Mouse (Mus musculus) CH12.LX (cell line): ENCODE data around the gene Rasal1. TPM values are rescaled to one million over a fixed set of nuclear protein-coding genes. Genes with fewer than 3 reads are reported as not detected.
A peak's percentile ranks its signal among the peaks of the same experiment; 100 is the strongest.

ENCODE experiments used
- DNase-seq: peaks from one replicate; pipeline ENCODE4 v3.0.0-alpha.2; 2013; ENCODE audit errors: extremely low read depth
- H3K27ac ChIP-seq: 2 replicates; pipeline ENCODE4 v1.5.1; 2012; ENCODE audit warnings: low read depth, mild to moderate bottlenecking, control low read depth, moderate library complexity; ENCODE audit not compliant: insufficient read depth
- H3K27me3 ChIP-seq: replicated peaks from 2 replicates; pipeline ENCODE3; 2012; ENCODE audit warnings: inconsistent platforms
- H3K36me3 ChIP-seq, 2 experiments: replicated peaks in 1 of 2; 2 replicates each; pipeline versions ENCODE3 to v1.6.1; 2012; ENCODE audit warnings: inconsistent platforms in 1 of 2, low read length in 1 of 2, mild to moderate bottlenecking in 1 of 2, mixed read lengths in 1 of 2, moderate library complexity in 1 of 2; ENCODE audit not compliant: control insufficient read depth in 1 of 2, insufficient read depth in 1 of 2
- H3K4me1 ChIP-seq, 2 experiments: 2 replicates each; pipeline ENCODE4 v1.6.1; 2012; ENCODE audit warnings: inconsistent platforms in 1 of 2, moderate library complexity in 1 of 2; ENCODE audit not compliant: insufficient read depth in 2 of 2, control insufficient read depth in 1 of 2
- H3K4me2 ChIP-seq: 2 replicates; pipeline ENCODE4 v1.6.1; 2012; ENCODE audit warnings: low read depth, mild to moderate bottlenecking, control low read depth; ENCODE audit not compliant: poor library complexity, insufficient read depth, severe bottlenecking
- H3K4me3 ChIP-seq, 3 experiments: fragments of 150-350 bp in 1 of 3; sonication (generic) in 1 of 3; replicated peaks in 1 of 3; 2 replicates each; pipeline versions ENCODE3 to v1.5.1; 2011 to 2012; ENCODE audit warnings: low read depth in 2 of 3, low read length in 2 of 3, mild to moderate bottlenecking in 2 of 3, moderate library complexity in 2 of 3, control low read depth in 1 of 3, improper control_type of control experiment in 1 of 3, inconsistent platforms in 1 of 3, mixed read lengths in 1 of 3; ENCODE audit not compliant: poor library complexity in 1 of 3
- H3K79me2 ChIP-seq: replicated peaks from 2 replicates; pipeline ENCODE4 v1.6.1; 2012; ENCODE audit warnings: mild to moderate bottlenecking, moderate library complexity; ENCODE audit not compliant: control insufficient read depth, poor library complexity, insufficient read depth, severe bottlenecking; ENCODE audit errors: extremely low read depth
- H3K9ac ChIP-seq: 2 replicates; pipeline ENCODE4 v1.6.1; 2012; ENCODE audit warnings: low read depth, mild to moderate bottlenecking, control low read depth, moderate library complexity; ENCODE audit not compliant: insufficient read depth
- H3K9me3 ChIP-seq: replicated peaks from 2 replicates; pipeline ENCODE3; 2012; ENCODE audit warnings: low read length, inconsistent platforms, mixed read lengths
- BHLHE40 ChIP-seq: IDR thresholded peaks from 2 replicates; pipeline ENCODE4 v1.6.1; 2011; ENCODE audit warnings: mild to moderate bottlenecking, low read depth, low read length, improper control_type of control experiment
- CHD2 ChIP-seq: IDR thresholded peaks from 2 replicates; pipeline ENCODE4 v1.6.1; 2011; ENCODE audit warnings: low read length, improper control_type of control experiment
- E2F4 ChIP-seq: IDR thresholded peaks from 2 replicates; pipeline ENCODE4 v1.6.1; 2011; ENCODE audit warnings: low read depth, low read length, improper control_type of control experiment; ENCODE audit not compliant: insufficient replicate concordance
- ELF1 ChIP-seq: IDR thresholded peaks from 2 replicates; pipeline ENCODE4 v1.6.1; 2014; ENCODE audit warnings: low read depth, mild to moderate bottlenecking, inconsistent platforms, low read length, improper control_type of control experiment
- EP300 ChIP-seq: IDR thresholded peaks from 2 replicates; pipeline ENCODE4 v1.6.1; 2011; ENCODE audit warnings: low read length, improper control_type of control experiment
- ETS1 ChIP-seq: conservative IDR thresholded peaks from 2 replicates; pipeline ENCODE4 v1.6.1; 2012; ENCODE audit warnings: low read depth, mild to moderate bottlenecking, inconsistent platforms, low read length, improper control_type of control experiment, moderate library complexity
- HCFC1 ChIP-seq: IDR thresholded peaks from 2 replicates; pipeline ENCODE4 v1.6.1; 2012; ENCODE audit warnings: low read depth, mild to moderate bottlenecking, inconsistent platforms, low read length, improper control_type of control experiment
- IRF4 ChIP-seq: IDR thresholded peaks from 2 replicates; pipeline ENCODE4 v1.6.1; 2014; ENCODE audit warnings: low read depth, mild to moderate bottlenecking, inconsistent platforms, low read length, improper control_type of control experiment
- JUN ChIP-seq: IDR thresholded peaks from 2 replicates; pipeline ENCODE4 v1.6.1; 2011; ENCODE audit warnings: low read depth, mild to moderate bottlenecking, low read length, improper control_type of control experiment, moderate library complexity; ENCODE audit not compliant: insufficient read depth
- JUND ChIP-seq: conservative IDR thresholded peaks from 2 replicates; pipeline ENCODE4 v1.6.1; 2011; ENCODE audit warnings: low read depth, low read length, improper control_type of control experiment
- KAT2A ChIP-seq: IDR thresholded peaks from 2 replicates; pipeline ENCODE4 v1.6.1; 2012; ENCODE audit warnings: low read length, improper control_type of control experiment, inconsistent platforms; ENCODE audit not compliant: insufficient replicate concordance
- MAFK ChIP-seq: IDR thresholded peaks from 2 replicates; pipeline ENCODE4 v1.6.1; 2011; ENCODE audit warnings: low read length, improper control_type of control experiment; ENCODE audit not compliant: insufficient replicate concordance
- MAX ChIP-seq: IDR thresholded peaks from 2 replicates; pipeline ENCODE4 v1.6.1; 2011; ENCODE audit warnings: low read length, improper control_type of control experiment
- MAZ ChIP-seq: IDR thresholded peaks from 2 replicates; pipeline ENCODE4 v1.6.1; 2012; ENCODE audit warnings: low read depth, mild to moderate bottlenecking, inconsistent platforms, low read length, improper control_type of control experiment, moderate library complexity
- NRF1 ChIP-seq: IDR thresholded peaks from 2 replicates; pipeline ENCODE4 v1.6.1; 2014; ENCODE audit warnings: low read depth, mild to moderate bottlenecking, inconsistent platforms, low read length, improper control_type of control experiment, moderate library complexity
- PAX5 ChIP-seq: IDR thresholded peaks from 2 replicates; pipeline ENCODE4 v1.6.1; 2012; ENCODE audit warnings: low read length, inconsistent platforms, mixed read lengths
- RAD21 ChIP-seq: IDR thresholded peaks from 2 replicates; pipeline ENCODE4 v1.6.1; 2011; ENCODE audit warnings: low read depth, mild to moderate bottlenecking, low read length, improper control_type of control experiment, moderate library complexity
- RCOR1 ChIP-seq: conservative IDR thresholded peaks from 2 replicates; pipeline ENCODE4 v1.6.1; 2012; ENCODE audit warnings: low read depth, mild to moderate bottlenecking, inconsistent platforms, low read length, improper control_type of control experiment
- SMC3 ChIP-seq: IDR thresholded peaks from 2 replicates; pipeline ENCODE4 v1.6.1; 2011; ENCODE audit warnings: low read depth, low read length, improper control_type of control experiment
- TBP ChIP-seq: conservative IDR thresholded peaks from 2 replicates; pipeline ENCODE4 v1.6.1; 2011; ENCODE audit warnings: low read depth, low read length, improper control_type of control experiment
- TCF12 ChIP-seq: IDR thresholded peaks from 2 replicates; pipeline ENCODE4 v1.6.1; 2014; ENCODE audit warnings: low read depth, mild to moderate bottlenecking, inconsistent platforms, low read length, improper control_type of control experiment
- UBTF ChIP-seq: IDR thresholded peaks from 2 replicates; pipeline ENCODE4 v1.6.1; 2012; ENCODE audit warnings: low read depth, mild to moderate bottlenecking, inconsistent platforms, low read length, improper control_type of control experiment, moderate library complexity
- USF2 ChIP-seq: conservative IDR thresholded peaks from 2 replicates; pipeline ENCODE4 v1.6.1; 2011; ENCODE audit warnings: low read depth, low read length, improper control_type of control experiment
- ZC3H11A ChIP-seq: IDR thresholded peaks from 2 replicates; pipeline ENCODE4 v1.6.1; 2012; ENCODE audit warnings: low read depth, mild to moderate bottlenecking, inconsistent platforms, low read length, improper control_type of control experiment
- ZKSCAN1 ChIP-seq: IDR thresholded peaks from 2 replicates; pipeline ENCODE4 v1.6.1; 2012; ENCODE audit warnings: low read depth, inconsistent platforms, low read length, improper control_type of control experiment, borderline replicate concordance
- ZMIZ1 ChIP-seq: IDR thresholded peaks from 2 replicates; pipeline ENCODE4 v1.6.1; 2012; ENCODE audit warnings: low read depth, mild to moderate bottlenecking, inconsistent platforms, low read length, improper control_type of control experiment
- dilution Hi-C: fragments of 300-500 bp; cut with MboI; formaldehyde crosslinking; loops from 2 replicates; pipeline ENCODE4 v1.14.3; 2020; ENCODE audit warnings: low sequenced_read_pairs; ENCODE audit not compliant: extremely low pct_unique_long_range_greater_than_20kb, extremely low pct_ligation_motif_present
- in situ Hi-C: fragments of 300-500 bp; cut with MboI; formaldehyde crosslinking; loops from 3 replicates; pipeline ENCODE4 v1.14.3; 2019; ENCODE audit warnings: low sequenced_read_pairs, low pct_ligation_motif_present, low pct_unique_long_range_greater_than_20kb, mixed read lengths
- polyA plus RNA-seq: library from polyadenylated mRNA; unstranded; fragments of >175 nt; gene quantifications from 2 replicates; pipeline ENCODE4 v1.2.1, GENCODE M21; 2012; ENCODE audit warnings: low read depth; ENCODE audit not compliant: insufficient read length
- total RNA-seq, 2 experiments: library from RNA; depleted of rRNA; stranded (reverse); fragments of 300-350 nt in 1 of 2; fragments of >200 nt in 1 of 2; gene quantifications; 2 replicates each; pipeline ENCODE4 v1.2.3; 2012 to 2014

Rasal1 gene
- total and polyA plus RNA-seq, 3 experiments = 11.7 to 21.4 (median 15.6) TPM

- Histone ChIP-seq H3K27me3 (no peaks in the 10 kb centered on the region), H3K9me3 (no peaks in the 10 kb centered on the region), H3K4me2 (no peak overlapping the region), H3K27ac (no peak overlapping the region), H3K9ac (no peak overlapping the region), H3K36me3 (peaks cover 28 to 87% of the 10 kb centered on the region in 2 experiments), H3K79me2 (no peaks in the 10 kb centered on the region), H3K4me1 (peaks cover 4 to 35% of the 10 kb centered on the region in 2 experiments; a peak in 2 of 4 replicates), H3K4me3 (no peak overlapping the region)
- DNase-seq = no peak
- TF ChIP-seq MAX (no peak), JUND (no peak), NRF1 (no peak), E2F4 (no peak), PAX5 (no peak), ZKSCAN1 (no peak), HCFC1 (no peak), TBP (no peak), RCOR1 (no peak), BHLHE40 (no peak), TCF12 (no peak), MAFK (no peak), SMC3 (no peak), ZMIZ1 (no peak), ZC3H11A (no peak), RAD21 (no peak)
- dilution Hi-C loops = no loop called here
- in situ Hi-C loops = no loop called here
Measured at GRCm38 (mm10) chr5:120670132-120670531, 21.5 kb downstream of the Rasal1 start.

GRCm38 (mm10) chr5:120671865-120672264, 23.3 kb downstream of the Rasal1 start:
- DNase-seq = no peak
- in situ Hi-C loops (no loop called here), dilution Hi-C loops (no loop called here)
- Histone ChIP-seq H3K4me1 (peaks cover 4 to 29% of the 10 kb centered on the region in 2 experiments; a peak in 2 of 4 replicates), H3K27me3 (no peaks in the 10 kb centered on the region), H3K36me3 (peaks cover 38 to 90% of the 10 kb centered on the region in 2 experiments), H3K4me3 (no peak overlapping the region), H3K79me2 (no peaks in the 10 kb centered on the region), H3K4me2 (no peak overlapping the region), H3K9me3 (peaks cover 6% of the 10 kb centered on the region), H3K9ac (no peak overlapping the region), H3K27ac (no peak overlapping the region)
- TF ChIP-seq ETS1 = no peak
- TF ChIP-seq JUN = peak; percentile 65
- no peak for TF ChIP-seq TCF12
- TF ChIP-seq SMC3 = no peak
- no peak for TF ChIP-seq ZC3H11A
- TF ChIP-seq MAZ = no peak
- no peak for TF ChIP-seq CHD2
- no peak for TF ChIP-seq NRF1
- no peak for TF ChIP-seq KAT2A
- TF ChIP-seq IRF4 = peak; percentile 80
- peak; percentile 62 for TF ChIP-seq EP300
- TF ChIP-seq TBP = no peak
- TF ChIP-seq USF2 = no peak
- TF ChIP-seq UBTF = no peak
- no peak for TF ChIP-seq RAD21
- TF ChIP-seq ZKSCAN1 = no peak
- no peak for TF ChIP-seq ELF1
- TF ChIP-seq RCOR1 = no peak
- TF ChIP-seq JUND = peak; percentile 84
